Mouse (Mus musculus) ES-E14 (cell line): ENCODE data around the gene Hmcn1. TPM values are rescaled to one million over a fixed set of nuclear protein-coding genes. Genes with fewer than 3 reads are reported as not detected.

Source experiments
- DNase-seq: peaks from one replicate; pipeline ENCODE4 v3.0.0-alpha.2; 2013; ENCODE audit warnings: low read depth, low spot score
- H3K27ac ChIP-seq: 2 replicates; pipeline ENCODE4 v1.5.1; 2012; ENCODE audit warnings: low read depth, mild to moderate bottlenecking, low read length, moderate library complexity, mixed read lengths; ENCODE audit not compliant: poor library complexity, insufficient read depth, severe bottlenecking
- H3K36me3 ChIP-seq: 2 replicates; pipeline ENCODE4 v1.6.1; 2012; ENCODE audit warnings: mild to moderate bottlenecking, low read length, moderate library complexity, mixed read lengths; ENCODE audit not compliant: control insufficient read depth, poor library complexity, insufficient read depth, severe bottlenecking
- H3K4me1 ChIP-seq, 2 experiments: fragments of 150-350 bp in 1 of 2; sonication (generic) in 1 of 2; 2 replicates each; pipeline ENCODE4 v1.6.1; 2012; ENCODE audit warnings: low read length in 2 of 2, mild to moderate bottlenecking in 1 of 2, mixed read lengths in 1 of 2; ENCODE audit not compliant: control insufficient read depth in 2 of 2, insufficient read depth in 2 of 2, poor library complexity in 1 of 2
- H3K4me3 ChIP-seq, 2 experiments: fragments of 150-350 bp in 1 of 2; sonication (generic) in 1 of 2; 2 replicates each; pipeline ENCODE4 v1.5.1; 2012; ENCODE audit warnings: low read length in 2 of 2, low read depth in 1 of 2, mild to moderate bottlenecking in 1 of 2, mixed read lengths in 1 of 2; ENCODE audit not compliant: insufficient read depth in 1 of 2, poor library complexity in 1 of 2, severe bottlenecking in 1 of 2
- H3K9ac ChIP-seq: 2 replicates; pipeline ENCODE4 v1.6.1; 2012; ENCODE audit warnings: low read depth, mild to moderate bottlenecking, low read length, mixed read lengths; ENCODE audit not compliant: poor library complexity, insufficient read depth, severe bottlenecking
- H3K9me3 ChIP-seq: fragments of 150-350 bp; sonication (generic); 2 replicates; pipeline ENCODE4 v1.6.1; 2012; ENCODE audit warnings: low read depth, mild to moderate bottlenecking, low read length; ENCODE audit not compliant: control insufficient read depth, insufficient read depth
- CHD2 ChIP-seq: IDR thresholded peaks from 2 replicates; pipeline ENCODE4 v1.6.1; 2014; ENCODE audit warnings: mild to moderate bottlenecking, low read depth, low read length, inconsistent platforms
- HCFC1 ChIP-seq: IDR thresholded peaks from 2 replicates; pipeline ENCODE4 v1.6.1; 2012; ENCODE audit warnings: low read length, inconsistent platforms, borderline replicate concordance; ENCODE audit not compliant: insufficient read depth
- MAFK ChIP-seq: IDR thresholded peaks from 2 replicates; pipeline ENCODE4 v1.6.1; 2014; ENCODE audit warnings: mild to moderate bottlenecking, low read depth, low read length, inconsistent platforms; ENCODE audit not compliant: insufficient read depth
- ZC3H11A ChIP-seq: IDR thresholded peaks from 2 replicates; pipeline ENCODE4 v1.6.1; 2012; ENCODE audit warnings: low read depth, mild to moderate bottlenecking, inconsistent platforms, low read length, borderline replicate concordance
- ZNF384 ChIP-seq: IDR thresholded peaks from 2 replicates; pipeline ENCODE4 v1.6.1; 2012; ENCODE audit warnings: low read depth, low read length, inconsistent platforms
- in situ Hi-C, 2 experiments: fragments of 600-800 bp; cut with MboI; formaldehyde crosslinking; loops; one replicate each; pipeline ENCODE4 v1.15.1; 2025; ENCODE audit warnings: low sequenced_read_pairs in 2 of 2, inconsistent platforms in 1 of 2; ENCODE audit not compliant: unreplicated experiment in 2 of 2
- total RNA-seq: library from RNA; depleted of rRNA; stranded (reverse); fragments of 300-350 nt; gene quantifications from 2 replicates; pipeline ENCODE4 v1.2.3, GENCODE M21; 2012

Hmcn1 gene
- total RNA-seq, 1 experiment: 1.5 TPM

DNA sequence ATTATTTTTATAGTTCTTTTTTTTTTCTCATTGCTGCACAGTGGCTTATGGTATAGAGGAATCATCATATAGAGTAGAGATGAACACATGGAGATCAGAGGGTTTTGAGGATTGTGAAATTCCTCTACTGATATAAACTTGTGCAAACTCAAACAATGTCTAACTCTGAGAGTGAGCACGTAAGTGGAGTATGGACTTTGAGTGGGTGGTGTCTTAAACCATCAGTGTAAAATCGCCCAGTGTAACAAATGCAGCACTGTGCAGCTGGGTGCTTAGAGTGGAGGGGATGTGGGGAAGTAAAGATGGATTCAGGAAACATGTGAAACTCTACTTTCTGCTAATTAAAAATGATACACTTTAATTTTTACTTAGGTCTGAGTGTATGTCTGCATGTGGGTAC, 408.8 kb downstream of the Hmcn1 start:
- no peak overlapping the region for H3K4me3 ChIP-seq
- no peaks in the 10 kb centered on the region for H3K9me3 ChIP-seq
- TF ChIP-seq HCFC1: no peak
- no peak for TF ChIP-seq ZNF384
- TF ChIP-seq ZC3H11A: no peak
- no peak for TF ChIP-seq MAFK
- TF ChIP-seq CHD2: no peak
- no peak overlapping the region for H3K27ac ChIP-seq
- in situ Hi-C loops: no loop called here
- H3K36me3 ChIP-seq: no peaks in the 10 kb centered on the region
- no peak for DNase-seq
- no peak overlapping the region for H3K9ac ChIP-seq
- H3K4me1 ChIP-seq: no peaks in the 10 kb centered on the region

DNA sequence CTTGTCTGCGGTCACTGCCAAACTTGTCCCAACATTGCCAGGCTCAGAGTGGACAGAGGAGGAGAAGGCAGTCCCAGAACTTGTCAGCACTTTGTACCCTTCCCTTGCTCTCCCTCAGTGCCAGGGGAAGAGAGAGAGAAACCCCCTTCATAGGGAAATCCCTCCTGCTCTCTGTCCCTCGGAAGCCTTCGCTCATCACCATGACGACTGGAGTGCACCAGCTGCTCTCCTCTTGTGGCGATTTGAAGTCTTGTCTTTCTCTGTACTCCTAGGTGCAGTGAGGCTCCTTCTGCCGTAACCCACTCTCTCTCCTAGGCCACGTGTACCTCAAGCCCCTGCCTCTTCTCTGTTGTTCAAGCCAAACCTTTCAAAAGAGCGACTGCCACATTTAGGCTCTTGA, 409.5 kb downstream of the Hmcn1 start:
- no peak for DNase-seq
- TF ChIP-seq ZNF384 (no peak), HCFC1 (no peak), CHD2 (no peak), MAFK (no peak), ZC3H11A (no peak)
- H3K4me1 ChIP-seq: no peaks in the 10 kb centered on the region
- no peak overlapping the region for H3K4me3 ChIP-seq
- in situ Hi-C loops: no loop called here
- H3K9me3 ChIP-seq: no peaks in the 10 kb centered on the region
- H3K9ac ChIP-seq: no peak overlapping the region
- no peaks in the 10 kb centered on the region for H3K36me3 ChIP-seq
- no peak overlapping the region for H3K27ac ChIP-seq

DNA sequence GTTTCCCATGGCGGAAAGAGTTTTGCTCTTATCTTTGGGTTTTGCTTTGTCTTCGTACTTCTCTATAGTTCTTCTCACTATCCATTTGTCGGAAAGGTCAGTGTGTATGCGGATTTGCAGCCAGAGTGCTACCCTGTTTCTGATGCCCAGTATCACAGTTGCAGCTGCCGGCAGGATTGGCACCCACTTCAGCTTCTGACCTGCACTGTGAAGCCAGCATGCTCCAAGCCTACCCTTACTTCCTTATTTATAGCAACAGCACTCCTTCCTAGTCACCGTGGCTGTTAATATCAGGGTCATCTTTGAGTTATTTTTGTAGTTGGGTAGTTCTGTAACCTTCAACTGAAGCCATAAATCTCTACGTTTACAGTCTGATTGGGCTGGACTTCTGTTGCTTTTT, 412.7 kb downstream of the Hmcn1 start:
- H3K9me3 ChIP-seq: no peaks in the 10 kb centered on the region
- no peak for DNase-seq
- H3K36me3 ChIP-seq: no peaks in the 10 kb centered on the region
- in situ Hi-C loops: no loop called here
- no peak overlapping the region for H3K4me3 ChIP-seq
- H3K9ac ChIP-seq: no peak overlapping the region
- H3K27ac ChIP-seq: no peak overlapping the region
- no peaks in the 10 kb centered on the region for H3K4me1 ChIP-seq
- TF ChIP-seq MAFK: no peak
- no peak for TF ChIP-seq HCFC1
- TF ChIP-seq ZNF384: no peak
- no peak for TF ChIP-seq ZC3H11A
- no peak for TF ChIP-seq CHD2

- H3K9ac ChIP-seq: no peak overlapping the region
- TF ChIP-seq ZNF384: no peak
- TF ChIP-seq ZC3H11A: no peak
- TF ChIP-seq MAFK: no peak
- TF ChIP-seq CHD2: no peak
- no peak for TF ChIP-seq HCFC1
- DNase-seq: no peak
- H3K36me3 ChIP-seq: no peaks in the 10 kb centered on the region
- no peak overlapping the region for H3K4me3 ChIP-seq
- H3K4me1 ChIP-seq: no peaks in the 10 kb centered on the region
- in situ Hi-C loops: no loop called here
- H3K9me3 ChIP-seq: no peaks in the 10 kb centered on the region
- no peak overlapping the region for H3K27ac ChIP-seq
Observed at GRCm38 (mm10) chr1:150573407-150573806, 419.8 kb downstream of the Hmcn1 start.

DNA sequence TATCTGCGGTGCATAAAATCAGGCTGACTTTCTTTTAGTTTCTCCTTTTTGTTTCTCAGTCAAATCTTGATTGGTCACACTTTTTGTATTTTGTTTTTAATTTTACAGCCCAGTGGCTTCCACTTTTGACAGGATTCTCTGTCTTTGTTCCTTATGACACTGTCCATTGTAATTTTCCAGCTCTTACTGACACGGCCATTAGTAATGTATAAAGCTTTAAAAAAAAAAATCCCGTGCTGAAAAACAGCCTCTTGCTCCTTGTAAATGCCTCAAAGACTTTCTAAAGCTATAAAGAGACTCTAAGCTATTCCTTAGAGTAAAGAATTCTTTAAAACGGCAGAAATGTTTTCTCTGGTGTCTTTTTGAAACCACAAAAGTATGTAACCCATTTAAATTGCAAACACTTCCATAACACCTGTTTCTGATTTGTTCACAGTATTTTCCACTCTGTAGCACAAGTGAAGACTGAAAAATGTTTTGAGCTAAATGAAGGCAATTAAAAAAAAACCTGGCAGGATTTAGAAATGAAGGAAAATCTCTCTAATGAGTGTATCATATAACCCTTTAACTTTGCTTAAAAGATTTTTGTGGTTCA, 422.6 kb downstream of the Hmcn1 start:
- H3K27ac ChIP-seq: no peak overlapping the region
- H3K36me3 ChIP-seq: no peaks in the 10 kb centered on the region
- TF ChIP-seq CHD2 (no peak), ZC3H11A (no peak), ZNF384 (no peak), HCFC1 (no peak), MAFK (no peak)
- DNase-seq: no peak
- H3K9ac ChIP-seq: no peak overlapping the region
- in situ Hi-C loops: no loop called here
- no peak overlapping the region for H3K4me3 ChIP-seq
- no peaks in the 10 kb centered on the region for H3K9me3 ChIP-seq
- no peaks in the 10 kb centered on the region for H3K4me1 ChIP-seq
